Mouse (Mus musculus) cerebellum, adult 2 months (tissue): ENCODE results near the gene Il1a.

Experiments used
- CTCF ChIP-seq: fragments of 200-500 bp; IDR thresholded peaks from 2 replicates; pipeline ENCODE4 v1.5.1; 2011; ENCODE audit warnings: low read depth, mild to moderate bottlenecking, control low read depth, low read length, moderate library complexity, borderline replicate concordance; ENCODE audit not compliant: insufficient read depth
- POLR2A ChIP-seq: fragments of 200-500 bp; IDR thresholded peaks from 2 replicates; pipeline ENCODE4 v1.6.1; 2011; ENCODE audit warnings: low read length, control low read depth, borderline replicate concordance; ENCODE audit not compliant: insufficient read depth

DNA sequence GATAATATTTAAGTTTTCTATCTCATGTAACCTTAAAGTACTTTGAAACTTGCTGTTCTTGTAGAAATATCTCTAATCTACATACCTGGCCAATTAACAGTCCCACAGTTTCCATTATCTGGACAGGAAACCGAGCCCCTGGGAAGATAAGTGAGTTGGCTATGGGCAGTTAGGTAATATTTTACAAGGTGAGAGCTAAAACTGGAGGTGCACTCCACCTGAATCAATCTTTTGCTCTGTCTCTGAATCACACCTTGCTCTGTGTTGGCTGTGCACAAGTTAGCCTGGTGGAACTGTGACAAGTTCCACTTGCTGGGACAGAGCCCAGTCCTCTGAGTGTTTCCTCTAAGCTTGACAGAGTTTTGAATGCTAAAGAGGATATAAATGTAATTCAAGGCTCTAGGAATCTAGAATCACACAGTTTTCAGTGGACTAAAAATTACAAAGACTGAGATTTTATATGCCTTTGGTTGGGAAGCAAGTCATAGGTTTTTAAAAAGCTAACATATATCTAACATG lies 12.4 kb upstream of the Il1a start:
- TF ChIP-seq CTCF = no peak
- TF ChIP-seq POLR2A = no peak
